Mouse (Mus musculus): ENCODE results near the gene Selenof. TPM values are rescaled to one million over a fixed set of nuclear protein-coding genes. Genes with fewer than 3 reads are reported as not detected.

Gene Selenof
- total RNA-seq, 4 experiments from 2014 or later = 210 to 244 (median 232) TPM

GRCm38 (mm10) chr3:144635236-144635635, 65.1 kb downstream of the Selenof start:
- no peak for DNase-seq (ENCODE audit: low spot score in 2 of 2)

- no peak for DNase-seq (ENCODE audit: low spot score in 2 of 2)
Observed at GRCm38 (mm10) chr3:144638110-144638509, 68.0 kb downstream of the Selenof start.

DNA sequence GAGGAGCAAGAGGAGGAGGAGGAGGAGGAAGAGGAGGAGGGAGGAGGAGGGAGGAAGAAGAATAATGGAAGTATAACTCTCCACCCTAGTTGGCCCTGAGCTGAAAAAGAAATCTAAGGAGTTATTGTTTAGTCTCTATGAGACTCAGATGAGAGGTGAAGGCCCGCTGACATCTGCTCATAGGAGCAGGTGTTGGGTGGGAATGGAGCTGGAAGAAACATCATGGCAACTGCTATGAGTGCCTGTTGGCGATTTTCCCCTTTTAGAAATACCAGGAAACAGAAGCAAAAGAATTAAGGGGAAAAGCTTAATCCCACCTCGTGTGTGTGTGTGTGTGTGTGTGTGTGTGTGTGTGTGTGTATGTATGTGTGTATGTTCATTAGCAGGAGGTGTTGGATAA, 69.3 kb downstream of the Selenof start:
- DNase-seq (ENCODE audit: low spot score in 2 of 2) = no peak

GRCm38 (mm10) chr3:144640033-144640432, 69.9 kb downstream of the Selenof start:
- DNase-seq (ENCODE audit: low spot score in 2 of 2) = no peak

DNA sequence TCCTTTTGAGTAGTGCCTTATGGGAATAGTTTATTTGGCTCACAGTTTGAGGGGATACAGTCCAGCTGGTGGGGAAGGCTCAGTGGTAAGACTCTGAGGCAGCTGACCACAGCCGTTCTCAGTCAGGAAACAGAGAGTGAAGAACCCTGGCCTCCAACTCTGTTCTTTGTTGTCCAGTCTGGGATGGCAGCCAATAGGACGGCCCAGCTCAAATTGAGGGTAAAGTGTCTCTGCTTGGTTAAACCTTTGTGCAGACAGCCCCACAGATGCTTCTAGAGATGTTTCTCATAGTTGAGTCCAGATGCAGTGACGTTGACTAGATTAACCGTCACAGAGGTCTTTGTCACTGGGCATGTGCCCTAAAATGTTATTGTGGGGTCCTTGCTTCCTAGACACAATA, 72.0 kb downstream of the Selenof start:
- DNase-seq (ENCODE audit: low spot score in 2 of 2) = no peak

GRCm38 (mm10) chr3:144643301-144643871, 73.3 kb downstream of the Selenof start:
- DNase-seq (ENCODE audit: low spot score in 2 of 2) = peak in 1 of 2 experiments; percentile 60

DNA sequence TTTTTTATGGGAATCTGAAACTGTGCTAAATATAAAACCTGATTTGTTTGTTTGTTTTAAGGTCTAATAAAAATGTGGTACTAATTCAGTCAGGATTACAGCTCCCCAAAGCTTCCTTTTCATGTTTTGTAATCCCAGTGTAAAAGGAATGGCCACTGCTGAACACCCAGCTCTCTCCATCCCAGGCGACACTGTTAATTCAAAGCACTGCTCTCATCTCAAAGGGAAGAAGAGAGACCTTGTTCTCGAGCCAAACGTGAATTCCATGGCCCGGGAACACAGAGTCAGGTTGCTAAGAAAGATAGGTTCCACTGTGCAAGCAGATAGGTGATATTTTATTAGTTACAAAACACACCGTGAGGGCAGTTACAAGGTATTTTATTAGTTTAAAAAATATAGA, 74.1 kb downstream of the Selenof start:
- no peak for DNase-seq (ENCODE audit: low spot score in 2 of 2)

Other genes with a start within 250 kb of the Selenof start
- 10 to 100 TPM; 42.0 to 51.7 (median 48.7) TPM for gene Hs2st1, start 123 bp upstream of the Selenof start, total RNA-seq (2022)
- gene Sh3glb1, start 150.0 kb downstream of the Selenof start, total RNA-seq (2022) = 10 to 100 TPM; 62.2 to 67.4 (median 64.3) TPM
- under 1 TPM in 3 of 4 experiments, not detected in 1; 0.09 to 0.39 (median 0.35) TPM for gene Clca3a1, start 190.7 kb downstream of the Selenof start, total RNA-seq (2022)
- not detected for gene Clca3a2, start 249.2 kb downstream of the Selenof start, total RNA-seq (2022)